Mouse (Mus musculus): Measurements from ENCODE around the gene 1700123O20Rik.

Gene 1700123O20Rik

GRCm38 (mm10) chr14:54730305-54730704 lies 44.3 kb downstream of the 1700123O20Rik start:
- no peak for TF ChIP-seq GATA4 (IDR thresholded peaks at IDR 0.05; ENCODE audit: insufficient replicate concordance, low read length)

- TF ChIP-seq GATA4 (IDR thresholded peaks at IDR 0.05; ENCODE audit: insufficient replicate concordance, low read length) = no peak
These were observed 46.2 kb downstream of the 1700123O20Rik start for GRCm38 (mm10) chr14:54732206-54732605.

- no peak for TF ChIP-seq GATA4 (IDR thresholded peaks at IDR 0.05; ENCODE audit: insufficient replicate concordance, low read length)
These were observed 48.0 kb downstream of the 1700123O20Rik start for GRCm38 (mm10) chr14:54734004-54734403.

- no peak for TF ChIP-seq GATA4 (IDR thresholded peaks at IDR 0.05; ENCODE audit: insufficient replicate concordance, low read length)
These were observed 49.2 kb downstream of the 1700123O20Rik start for GRCm38 (mm10) chr14:54735221-54735620.

DNA sequence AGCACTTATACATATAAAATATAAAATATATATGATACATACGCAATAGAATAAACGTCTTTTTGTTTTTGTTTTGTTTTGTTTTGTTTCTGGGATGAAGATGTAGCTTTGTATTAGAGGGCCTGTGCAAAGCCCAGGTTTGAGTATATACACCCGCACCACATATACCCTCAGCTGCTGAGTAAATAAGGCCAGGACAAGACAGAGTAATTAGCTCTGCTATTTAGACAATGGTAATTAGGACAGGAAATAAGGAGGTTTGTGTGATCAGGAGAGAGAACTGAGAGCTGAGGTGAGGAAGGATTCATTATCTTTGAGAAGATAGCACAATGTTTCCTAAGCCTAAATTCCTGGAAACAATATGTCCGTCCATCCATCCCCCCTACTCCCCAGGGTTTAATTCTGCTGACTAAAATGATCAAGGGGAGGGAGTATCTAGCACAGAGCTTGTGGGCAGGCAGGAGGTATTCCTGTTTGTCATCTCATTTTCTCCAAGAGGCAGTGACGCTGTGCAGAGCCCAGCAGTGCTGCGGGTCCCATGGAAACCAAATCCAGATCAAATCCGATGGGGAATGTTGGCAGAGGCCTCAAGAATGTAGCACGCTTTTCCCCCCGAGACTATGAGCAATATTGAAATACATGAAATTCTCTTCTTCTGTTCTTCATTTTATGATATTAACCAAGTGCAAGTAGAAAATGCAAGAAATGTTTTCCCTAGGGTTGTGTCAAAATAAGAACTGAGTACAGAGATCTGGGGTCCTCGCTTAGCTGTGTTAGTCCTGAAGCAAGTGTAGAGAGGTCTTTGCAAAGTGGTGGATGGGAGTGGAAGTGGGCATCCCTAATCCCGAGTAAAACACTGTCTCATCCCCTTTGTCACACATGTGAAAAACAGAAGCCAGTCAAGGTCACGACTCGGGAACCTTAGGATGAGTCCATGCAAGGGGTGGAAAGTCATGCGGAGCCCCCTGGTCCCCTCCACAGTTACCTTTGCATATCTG lies 50.8 kb downstream of the 1700123O20Rik start:
- no peak for TF ChIP-seq GATA4 (IDR thresholded peaks at IDR 0.05; ENCODE audit: insufficient replicate concordance, low read length)

DNA sequence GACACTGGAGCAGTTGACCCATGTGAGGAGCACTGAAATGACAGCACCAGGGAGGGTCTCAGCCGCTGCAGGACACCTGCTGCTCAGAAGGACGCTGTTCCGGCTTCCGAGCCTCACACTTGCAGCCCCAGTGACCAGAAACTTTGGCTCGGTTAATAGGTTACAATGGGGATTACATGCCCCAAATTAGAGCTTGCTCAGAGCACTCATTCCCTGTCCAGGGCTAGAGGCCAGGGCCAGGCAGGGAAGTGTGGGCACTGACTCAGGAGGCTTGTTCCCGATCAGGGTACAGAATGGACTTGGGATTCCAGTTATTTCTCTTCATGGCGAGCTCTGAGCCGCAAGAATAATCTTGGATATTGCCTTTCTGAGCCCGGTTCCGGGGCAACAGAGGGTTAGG lies 51.6 kb downstream of the 1700123O20Rik start:
- TF ChIP-seq GATA4 (IDR thresholded peaks at IDR 0.05; ENCODE audit: insufficient replicate concordance, low read length) = no peak
